Mouse (Mus musculus) intestine, embryonic 14.5 days (tissue): ENCODE measurements around the gene Atp2b4. TPM values are rescaled to one million over a fixed set of nuclear protein-coding genes. Genes with fewer than 3 reads are reported as not detected.
"Not testable (repeated sequence)": the region's sequence is repeated elsewhere in the genome, so short reads cannot be mapped to it uniquely, and the experiment has no call there.

Experiments used
- ATAC-seq: fragments of 200-750 bp; cut with Nextera tagmentation; replicated peaks from 2 replicates; pipeline ENCODE4 v1.8.0; 2017; ENCODE audit warnings: low read depth, moderate number of reproducible peaks, moderate TSS enrichment, moderate library complexity; ENCODE audit not compliant: low FRiP score, low TSS enrichment
- DNase-seq: peaks from one replicate; pipeline ENCODE4 v3.0.0-alpha.2; 2018; ENCODE audit warnings: low spot score
- H3K27ac ChIP-seq: fragments of 300-500 bp; sonication (generic); 2 replicates; pipeline ENCODE4 v1.5.1; 2014; ENCODE audit warnings: low read depth, mild to moderate bottlenecking, control low read depth
- H3K27me3 ChIP-seq: fragments of 300-500 bp; sonication (generic); replicated peaks from 2 replicates; pipeline ENCODE4 v1.6.1; 2014; ENCODE audit warnings: low read length, control low read depth; ENCODE audit not compliant: control insufficient read depth, insufficient read depth
- H3K36me3 ChIP-seq: fragments of 300-500 bp; sonication (generic); 2 replicates; pipeline ENCODE4 v1.6.1; 2014; ENCODE audit warnings: low read length, control low read depth; ENCODE audit not compliant: control insufficient read depth, insufficient read depth
- H3K4me1 ChIP-seq: fragments of 300-500 bp; sonication (generic); replicated peaks from 2 replicates; pipeline ENCODE4 v1.6.1; 2014; ENCODE audit warnings: low read length, control low read depth, mixed read lengths; ENCODE audit not compliant: control insufficient read depth, insufficient read depth
- H3K4me2 ChIP-seq: fragments of 300-500 bp; sonication (generic); 2 replicates; pipeline ENCODE4 v1.6.1; 2014; ENCODE audit warnings: low read length
- H3K4me3 ChIP-seq: fragments of 300-500 bp; sonication (generic); 2 replicates; pipeline ENCODE4 v1.5.1; 2014; ENCODE audit warnings: low read depth, low read length, control low read depth, mixed read lengths
- H3K9ac ChIP-seq: fragments of 300-500 bp; sonication (generic); 2 replicates; pipeline ENCODE4 v1.6.1; 2014; ENCODE audit warnings: mild to moderate bottlenecking, low read length
- H3K9me3 ChIP-seq: fragments of 300-500 bp; sonication (generic); 2 replicates; pipeline ENCODE4 v1.6.1; 2016; ENCODE audit warnings: low read length, control low read depth; ENCODE audit not compliant: control insufficient read depth
- WGBS: fragments of 180-500 bp; shearing (Covaris S2); extraction: QIAGEN DNeasy Blood & Tissue Kit; methylation state at CpG from one replicate; pipeline ENCODE4 v1.1.7; 2014; 5-methylcytosine and 5-hydroxymethylcytosine counted together
- polyA plus RNA-seq: library from polyadenylated mRNA; unstranded; fragments of >200 nt; fragmentation: Nextera tagmentation; extraction: Ambion mirVana; gene quantifications from 2 replicates; pipeline ENCODE4 v1.2.1, GENCODE M21; 2014

Atp2b4 gene
- polyA plus RNA-seq, 1 experiment from 2014 or later = 32.3 TPM

- H3K27me3 ChIP-seq = no peaks in the 10 kb centered on the region
- no peak for DNase-seq
- no peak overlapping the region for H3K27ac ChIP-seq
- H3K36me3 ChIP-seq = peaks cover 42% of the 10 kb centered on the region
- WGBS = 61% methylated on average over 6 of the region's 6 CpGs
- no peak overlapping the region for H3K4me3 ChIP-seq
- no peak for ATAC-seq
- no peak overlapping the region for H3K9ac ChIP-seq
- no peak overlapping the region for H3K4me2 ChIP-seq
- H3K9me3 ChIP-seq = no peaks in the 10 kb centered on the region
- peaks cover 9% of the 10 kb centered on the region for H3K4me1 ChIP-seq
Observed at GRCm38 (mm10) chr1:133711376-133711775, 89.5 kb downstream of the Atp2b4 start.

DNA sequence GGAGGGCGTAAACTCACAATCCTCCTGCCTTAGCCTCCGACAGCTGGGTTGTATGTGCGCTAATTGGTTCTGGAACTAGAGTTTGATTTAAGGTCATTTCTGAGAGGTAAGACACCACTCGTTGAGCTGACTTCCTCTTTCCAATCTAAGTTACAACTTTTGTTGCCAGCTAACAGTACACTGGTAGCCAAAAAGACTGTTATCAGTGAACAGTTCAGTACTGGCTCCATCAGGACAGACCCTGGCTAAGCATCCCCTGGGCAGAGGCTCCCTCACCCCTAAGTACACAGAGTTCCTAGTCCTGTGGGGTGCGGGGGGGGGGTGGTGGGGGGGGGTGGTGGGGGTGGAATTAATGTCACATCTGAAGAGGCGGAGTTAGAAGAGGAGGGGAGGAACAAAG lies 89.9 kb downstream of the Atp2b4 start:
- Histone ChIP-seq H3K4me2 (no peak overlapping the region), H3K36me3 (peaks cover 45% of the 10 kb centered on the region), H3K27me3 (no peaks in the 10 kb centered on the region), H3K9me3 (no peaks in the 10 kb centered on the region), H3K27ac (no peak overlapping the region), H3K9ac (no peak overlapping the region), H3K4me3 (no peak overlapping the region), H3K4me1 (peaks cover 9% of the 10 kb centered on the region)
- ATAC-seq (no peak), DNase-seq (no peak)
- 67% methylated on average over 6 of the region's 6 CpGs for WGBS

DNA sequence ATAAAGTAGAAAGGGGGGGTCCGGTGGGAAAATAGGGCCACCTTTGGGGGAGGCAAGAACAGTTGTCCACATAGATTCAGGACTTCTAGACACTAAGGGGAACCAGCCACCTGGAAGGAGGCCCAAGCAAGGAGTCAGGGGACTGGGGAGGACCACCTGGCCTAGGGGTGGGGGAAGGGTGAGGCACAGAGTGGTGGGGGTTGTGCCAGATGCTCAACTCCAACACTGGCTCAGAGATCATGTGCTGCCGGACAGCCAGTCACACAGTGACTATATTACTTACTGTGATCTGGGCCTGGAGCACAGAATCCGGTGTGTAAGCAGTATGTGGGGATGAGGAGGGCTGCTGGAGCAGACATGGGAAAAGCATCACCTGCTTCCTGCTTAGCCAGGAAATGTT lies 91.5 kb downstream of the Atp2b4 start:
- Histone ChIP-seq H3K27ac (no peak overlapping the region), H3K4me1 (peaks cover 9% of the 10 kb centered on the region), H3K4me3 (no peak overlapping the region), H3K27me3 (no peaks in the 10 kb centered on the region), H3K9me3 (no peaks in the 10 kb centered on the region), H3K36me3 (peaks cover 36% of the 10 kb centered on the region), H3K4me2 (no peak overlapping the region), H3K9ac (no peak overlapping the region)
- ATAC-seq (no peak), DNase-seq (no peak)
- 73% methylated on average over 3 of the region's 3 CpGs for WGBS

DNA sequence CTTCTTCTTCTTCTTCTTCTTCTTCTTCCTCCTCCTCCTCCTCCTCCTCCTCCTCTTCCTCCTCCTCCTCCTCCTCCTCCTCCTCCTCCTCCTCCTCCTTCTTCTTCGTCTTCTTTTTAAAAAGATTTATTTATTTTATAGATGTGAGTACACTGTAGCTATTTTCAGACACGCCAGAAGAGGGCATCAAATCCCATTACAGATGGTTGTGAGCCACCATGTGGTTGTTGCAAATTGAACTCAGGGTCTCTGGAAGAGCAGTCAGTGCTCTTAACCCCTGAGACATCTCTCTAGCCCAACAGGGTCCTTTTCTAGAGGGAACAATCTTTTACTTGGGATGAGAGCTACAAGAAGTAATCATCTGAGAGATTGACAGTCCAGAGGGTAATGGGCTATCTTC lies 99.0 kb downstream of the Atp2b4 start:
- not testable (repeated sequence) for H3K4me3 ChIP-seq, H3K36me3 ChIP-seq, H3K9me3 ChIP-seq, H3K9ac ChIP-seq, DNase-seq, ATAC-seq, H3K4me1 ChIP-seq, H3K4me2 ChIP-seq, H3K27me3 ChIP-seq, H3K27ac ChIP-seq
- 14% methylated on average over 1 of the region's 2 CpGs for WGBS

- no peak overlapping the region for H3K9ac ChIP-seq
- H3K4me2 ChIP-seq = no peak overlapping the region
- no peak overlapping the region for H3K27ac ChIP-seq
- WGBS = 95% methylated on average over 12 of the region's 12 CpGs
- no peak overlapping the region for H3K4me3 ChIP-seq
- H3K36me3 ChIP-seq = no peaks in the 10 kb centered on the region
- no peak for ATAC-seq
- no peaks in the 10 kb centered on the region for H3K9me3 ChIP-seq
- DNase-seq = no peak
- peaks cover 22% of the 10 kb centered on the region for H3K4me1 ChIP-seq
- H3K27me3 ChIP-seq = no peaks in the 10 kb centered on the region
Observed at GRCm38 (mm10) chr1:133697935-133698620, 102.8 kb downstream of the Atp2b4 start.

- peaks cover 22% of the 10 kb centered on the region for H3K4me1 ChIP-seq
- no peaks in the 10 kb centered on the region for H3K9me3 ChIP-seq
- peak; percentile 73 for DNase-seq
- peak; percentile 45; the same call in 1 of the 2 replicates for ATAC-seq
- H3K36me3 ChIP-seq = no peaks in the 10 kb centered on the region
- 34% methylated on average over 7 of the region's 7 CpGs for WGBS
- H3K9ac ChIP-seq = no peak overlapping the region
- H3K4me3 ChIP-seq = no peak overlapping the region
- H3K4me2 ChIP-seq = no peak overlapping the region
- H3K27me3 ChIP-seq = no peaks in the 10 kb centered on the region
- H3K27ac ChIP-seq = peak overlapping the region; percentile 27; the same call in 1 of the 2 replicates
Observed at GRCm38 (mm10) chr1:133695901-133696300, 104.9 kb downstream of the Atp2b4 start.

DNA sequence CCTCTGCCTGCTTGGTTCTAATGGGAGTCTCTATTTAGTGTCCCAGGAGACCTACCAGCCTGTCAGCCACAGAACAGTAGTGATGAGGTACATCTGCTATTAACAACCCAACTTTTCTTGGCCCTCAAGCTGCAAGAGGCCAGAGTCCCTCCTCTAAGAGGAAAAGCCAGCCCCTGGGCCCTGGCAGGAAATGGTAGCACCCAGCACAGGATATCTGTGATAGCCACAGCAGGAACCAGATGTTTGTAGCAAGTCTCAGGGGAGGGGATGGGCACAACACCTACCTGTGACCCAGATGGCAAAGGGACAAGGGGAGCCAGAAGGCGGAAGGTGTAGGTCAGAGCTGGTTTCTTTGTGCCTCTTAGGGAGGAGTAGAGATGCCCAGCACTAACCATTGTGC lies 106.0 kb downstream of the Atp2b4 start:
- no peak for ATAC-seq
- no peak for DNase-seq

GRCm38 (mm10) chr1:133694301-133694700 lies 106.5 kb downstream of the Atp2b4 start:
- 5% methylated on average over 1 of the region's 1 CpGs for WGBS
- no peaks in the 10 kb centered on the region for H3K36me3 ChIP-seq
- H3K4me2 ChIP-seq = no peak overlapping the region
- no peaks in the 10 kb centered on the region for H3K9me3 ChIP-seq
- H3K4me3 ChIP-seq = no peak overlapping the region
- no peaks in the 10 kb centered on the region for H3K27me3 ChIP-seq
- no peak; the same call in 1 of the 2 replicates for ATAC-seq
- no peak for DNase-seq
- H3K4me1 ChIP-seq = peaks cover 22% of the 10 kb centered on the region
- H3K9ac ChIP-seq = no peak overlapping the region
- no peak overlapping the region for H3K27ac ChIP-seq

More for the DNA sequence above, 106.0 kb downstream of the Atp2b4 start:
- Histone ChIP-seq H3K4me2 (no peak overlapping the region), H3K4me1 (peaks cover 22% of the 10 kb centered on the region), H3K9ac (no peak overlapping the region), H3K36me3 (no peaks in the 10 kb centered on the region), H3K4me3 (no peak overlapping the region), H3K27me3 (no peaks in the 10 kb centered on the region), H3K27ac (no peak overlapping the region), H3K9me3 (no peaks in the 10 kb centered on the region)
- 87% methylated on average over 1 of the region's 1 CpGs for WGBS

DNA sequence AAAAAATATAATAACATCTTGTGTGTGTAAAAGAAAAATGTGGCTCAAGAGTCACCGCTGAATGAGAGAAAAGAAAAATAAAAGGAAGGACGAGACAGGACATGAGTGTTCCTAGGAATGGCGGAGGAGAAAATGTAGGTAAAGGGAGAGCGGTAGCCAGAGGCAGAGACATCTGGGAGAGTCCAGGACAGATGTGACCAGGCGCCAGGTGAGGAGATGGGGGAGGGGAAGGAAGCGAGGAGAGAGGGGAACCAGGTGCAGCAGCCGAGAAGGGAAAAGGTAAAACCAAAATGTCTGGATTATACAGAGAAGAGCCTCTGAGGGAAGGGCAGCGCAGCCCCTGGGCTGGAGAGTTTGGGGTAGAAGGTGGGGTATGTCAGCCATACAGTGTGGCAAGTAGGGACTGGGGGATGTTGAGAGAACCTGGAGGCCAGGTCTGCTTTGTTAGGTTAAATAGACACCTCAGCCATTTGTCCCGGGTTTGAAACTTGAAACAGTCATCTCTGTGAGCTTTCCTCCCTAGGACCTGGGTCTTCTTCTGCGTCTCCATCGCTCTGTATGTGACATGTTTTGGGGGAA lies 107.2 kb downstream of the Atp2b4 start:
- ATAC-seq = no peak
- Histone ChIP-seq H3K4me2 (no peak overlapping the region), H3K4me1 (peaks cover 22% of the 10 kb centered on the region), H3K9ac (no peak overlapping the region), H3K9me3 (no peaks in the 10 kb centered on the region), H3K36me3 (no peaks in the 10 kb centered on the region), H3K27me3 (no peaks in the 10 kb centered on the region), H3K27ac (no peak overlapping the region), H3K4me3 (no peak overlapping the region)
- no peak for DNase-seq
- WGBS = 65% methylated on average over 11 of the region's 11 CpGs
